Mouse (Mus musculus): Measurements from ENCODE around the gene Slco3a1.

The Slco3a1 gene

GRCm38 (mm10) chr7:74325052-74325451 is 229.5 kb downstream of the Slco3a1 start:
- ATAC-seq (ENCODE audit: insufficient number of reproducible peaks, low FRiP score, low TSS enrichment), result no peak

DNA sequence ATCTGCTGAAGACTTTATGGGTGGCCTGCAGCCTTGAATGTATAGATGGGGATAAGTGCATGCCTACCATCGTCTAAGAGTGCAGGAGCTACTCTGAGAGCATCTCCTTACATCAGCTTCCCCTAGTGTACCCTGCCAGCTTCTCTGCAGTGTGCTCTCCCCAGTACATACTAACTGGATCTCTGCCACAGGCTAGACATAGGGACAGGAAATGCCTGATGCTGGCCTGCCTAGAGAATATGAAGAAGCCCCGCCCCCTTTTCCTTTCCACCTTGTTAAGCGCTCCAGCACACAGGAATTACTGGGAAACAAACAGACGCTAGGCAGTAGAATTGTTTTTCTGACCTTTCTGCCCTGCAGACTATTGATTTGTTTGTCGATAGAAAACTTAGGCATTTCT is 230.9 kb downstream of the Slco3a1 start:
- ATAC-seq (ENCODE audit: insufficient number of reproducible peaks, low FRiP score, low TSS enrichment), result peak; percentile 50; the same call in 1 of the 2 replicates

GRCm38 (mm10) chr7:74323194-74323593 is 231.4 kb downstream of the Slco3a1 start:
- ATAC-seq (ENCODE audit: insufficient number of reproducible peaks, low FRiP score, low TSS enrichment), result no peak

DNA sequence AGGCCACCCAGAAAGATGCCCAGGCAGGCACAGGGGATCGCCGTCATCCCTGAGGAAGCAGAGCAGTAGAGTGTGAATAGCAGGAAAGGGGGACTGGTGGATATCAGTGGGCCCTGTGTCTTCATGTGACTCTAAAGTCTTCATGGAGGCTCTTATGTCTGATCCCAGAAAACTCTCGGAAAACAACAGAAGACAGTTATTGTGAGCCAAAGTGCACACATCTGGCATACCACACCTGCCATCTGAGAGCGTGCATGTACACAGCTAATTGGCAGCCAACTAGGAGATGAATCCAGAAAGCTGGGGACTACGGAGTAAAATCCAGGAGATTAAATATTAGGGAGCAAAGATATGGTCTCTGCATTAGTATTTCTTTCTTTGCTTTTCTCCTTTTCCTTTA is 233.9 kb downstream of the Slco3a1 start:
- ATAC-seq (ENCODE audit: insufficient number of reproducible peaks, low FRiP score, low TSS enrichment), result no peak

DNA sequence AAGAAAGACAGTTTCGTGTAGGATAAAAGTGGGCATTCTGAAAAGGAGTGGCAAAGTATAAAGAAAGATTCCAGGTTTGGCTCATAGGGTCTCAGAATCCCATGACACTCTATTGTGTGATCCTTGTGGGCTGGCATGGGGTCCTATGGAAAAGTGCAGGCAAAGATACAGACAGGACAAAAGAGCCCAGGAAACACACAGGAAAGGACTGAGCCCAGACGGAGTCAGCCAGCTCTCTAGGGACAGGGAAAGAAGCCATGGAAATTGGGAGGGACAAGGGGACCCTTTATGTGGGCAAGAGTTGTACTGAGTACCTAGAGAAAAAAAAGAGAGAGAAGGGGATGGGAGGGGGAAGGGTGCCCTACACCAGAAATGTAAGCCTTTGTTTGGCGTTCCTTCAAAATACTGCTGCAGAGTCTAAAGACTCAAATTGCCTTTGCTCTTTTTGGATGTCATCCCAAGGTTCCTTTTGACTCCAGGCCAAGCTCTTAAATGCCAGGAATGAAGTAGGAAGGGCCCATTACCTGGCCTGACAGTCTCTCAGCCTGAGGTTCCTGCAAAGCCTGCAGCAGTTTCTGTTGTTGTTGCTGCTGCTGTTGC is 238.6 kb downstream of the Slco3a1 start:
- peak; percentile 21; the same call in 1 of the 2 replicates for ATAC-seq (ENCODE audit: insufficient number of reproducible peaks, low FRiP score, low TSS enrichment)

DNA sequence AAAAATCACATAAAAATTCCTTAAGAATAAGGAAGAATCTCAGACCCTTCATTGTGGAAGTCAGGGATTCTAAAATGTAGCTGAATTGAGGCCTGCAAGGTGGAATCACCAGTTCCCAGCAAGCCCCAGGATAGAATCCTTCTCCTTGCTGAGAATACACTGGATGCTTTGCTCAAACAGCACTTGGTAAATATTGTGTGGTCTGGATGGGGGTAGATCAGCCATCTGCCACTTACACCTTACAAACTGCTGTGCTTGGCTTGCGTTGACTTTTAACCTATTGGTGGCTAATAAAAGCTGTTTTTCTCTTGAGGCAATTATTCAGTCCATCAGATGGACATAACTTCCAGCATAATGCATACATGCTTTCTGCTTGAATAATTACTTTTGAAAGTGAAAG is 240.3 kb downstream of the Slco3a1 start:
- ATAC-seq (ENCODE audit: insufficient number of reproducible peaks, low FRiP score, low TSS enrichment), result no peak

DNA sequence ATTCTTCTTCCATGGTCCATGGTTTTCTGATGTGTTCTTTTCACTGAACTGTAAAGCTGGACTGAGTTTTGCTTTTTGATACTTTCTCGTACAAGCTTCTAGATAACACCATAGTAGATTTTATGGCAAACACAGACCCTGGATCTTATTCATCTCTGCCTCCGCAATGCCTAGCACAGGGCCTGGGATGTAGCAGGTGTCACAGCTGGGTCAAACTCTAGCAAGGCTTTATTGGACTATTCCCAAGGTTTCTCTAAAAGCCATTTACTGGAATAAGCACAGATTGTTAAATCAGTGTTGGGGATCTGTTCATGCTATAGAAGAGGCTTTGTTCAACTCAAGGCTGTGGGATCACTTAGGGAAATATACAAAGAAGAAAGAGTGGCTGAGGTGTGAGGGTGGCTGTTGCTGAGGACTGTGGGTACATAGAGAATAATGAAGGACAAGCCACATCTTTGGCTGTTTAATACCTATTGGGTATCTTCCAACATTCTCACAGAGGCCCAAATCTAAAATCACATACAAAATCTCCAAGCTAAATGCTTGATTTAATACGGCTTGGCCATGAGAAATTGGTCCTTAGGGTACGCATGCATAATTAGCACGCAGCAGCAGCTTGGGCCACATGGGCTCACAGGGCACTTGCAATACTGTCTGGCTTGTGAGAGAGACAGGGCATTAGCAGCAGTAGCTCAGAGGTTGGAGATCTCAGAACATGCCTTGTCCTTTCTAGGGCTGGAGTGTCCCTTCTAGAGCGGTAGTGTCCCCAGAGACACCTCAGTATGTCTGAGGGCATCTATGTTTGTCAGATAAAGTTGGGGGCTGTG is 241.1 kb downstream of the Slco3a1 start:
- ATAC-seq (ENCODE audit: insufficient number of reproducible peaks, low FRiP score, low TSS enrichment), result no peak

DNA sequence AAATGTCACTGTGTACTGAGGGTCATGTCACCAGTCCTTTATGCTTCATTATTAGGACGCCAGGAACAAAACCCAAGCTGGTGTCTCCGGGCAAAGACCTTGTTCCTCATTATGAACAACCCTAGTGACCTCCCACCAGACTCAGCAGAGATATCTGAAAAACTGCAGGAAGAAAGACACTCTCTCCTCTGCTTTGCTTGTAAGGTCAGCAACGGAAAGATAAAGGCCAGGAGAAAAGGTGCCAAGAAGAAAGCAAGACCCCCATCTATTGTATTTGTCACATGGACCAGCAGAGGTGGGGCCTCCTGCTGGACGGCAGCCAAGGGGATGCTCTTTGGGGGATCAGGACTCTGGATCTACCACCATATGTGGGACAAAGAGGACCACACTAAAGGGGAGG is 243.0 kb downstream of the Slco3a1 start:
- no peak for ATAC-seq (ENCODE audit: insufficient number of reproducible peaks, low FRiP score, low TSS enrichment)

- ATAC-seq (ENCODE audit: insufficient number of reproducible peaks, low FRiP score, low TSS enrichment), result no peak
These were observed 250.8 kb downstream of the Slco3a1 start for GRCm38 (mm10) chr7:74303611-74304300.

DNA sequence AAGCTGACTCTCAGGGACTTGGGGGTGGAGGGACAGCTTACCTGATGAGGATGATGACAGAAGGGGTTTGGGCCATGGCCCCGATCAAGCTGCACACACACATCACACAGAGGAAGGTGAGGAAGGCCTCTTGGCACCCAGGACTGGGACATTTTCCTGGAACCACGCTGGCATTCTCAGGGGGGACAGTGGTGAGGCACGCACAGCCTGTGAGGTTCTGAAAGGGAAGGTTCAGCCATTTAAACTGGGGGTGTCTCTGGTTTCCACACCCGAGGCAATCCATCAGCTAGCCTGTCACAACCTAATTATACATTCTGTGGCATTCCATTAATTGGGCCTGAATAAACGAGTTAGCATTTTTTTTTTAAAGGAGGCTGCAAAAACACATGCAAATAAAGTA is 251.5 kb downstream of the Slco3a1 start:
- no peak for ATAC-seq (ENCODE audit: insufficient number of reproducible peaks, low FRiP score, low TSS enrichment)

- no peak for ATAC-seq (ENCODE audit: insufficient number of reproducible peaks, low FRiP score, low TSS enrichment)
These were observed 268.0 kb downstream of the Slco3a1 start for GRCm38 (mm10) chr7:74286531-74286930.

- ATAC-seq (ENCODE audit: insufficient number of reproducible peaks, low FRiP score, low TSS enrichment), result 0 out of 2 replicates have a peak, but pooled peaks have one; percentile 26
These were observed 274.2 kb downstream of the Slco3a1 start for GRCm38 (mm10) chr7:74280371-74280770.

DNA sequence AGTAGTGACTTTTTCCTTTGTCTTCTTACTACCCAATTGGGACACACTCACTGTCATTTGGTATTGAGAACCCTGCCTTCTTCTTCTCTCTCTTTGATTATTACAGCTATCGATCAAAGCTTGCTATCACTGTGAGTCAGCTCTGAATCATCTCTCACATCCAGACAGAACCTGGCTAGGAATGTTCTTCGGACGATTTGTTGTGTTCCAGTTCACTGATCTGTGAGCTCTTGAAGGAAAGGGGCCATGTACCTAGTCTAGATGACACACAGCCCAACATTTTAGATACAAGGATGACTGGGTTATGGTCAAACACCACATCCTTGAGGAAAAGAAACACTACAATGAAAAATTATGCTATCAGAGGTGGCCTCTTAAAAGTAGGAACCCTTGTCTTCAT is 275.2 kb downstream of the Slco3a1 start:
- no peak for ATAC-seq (ENCODE audit: insufficient number of reproducible peaks, low FRiP score, low TSS enrichment)

- ATAC-seq (ENCODE audit: insufficient number of reproducible peaks, low FRiP score, low TSS enrichment), result no peak
These were observed 284.5 kb downstream of the Slco3a1 start for GRCm38 (mm10) chr7:74270089-74270394.

DNA sequence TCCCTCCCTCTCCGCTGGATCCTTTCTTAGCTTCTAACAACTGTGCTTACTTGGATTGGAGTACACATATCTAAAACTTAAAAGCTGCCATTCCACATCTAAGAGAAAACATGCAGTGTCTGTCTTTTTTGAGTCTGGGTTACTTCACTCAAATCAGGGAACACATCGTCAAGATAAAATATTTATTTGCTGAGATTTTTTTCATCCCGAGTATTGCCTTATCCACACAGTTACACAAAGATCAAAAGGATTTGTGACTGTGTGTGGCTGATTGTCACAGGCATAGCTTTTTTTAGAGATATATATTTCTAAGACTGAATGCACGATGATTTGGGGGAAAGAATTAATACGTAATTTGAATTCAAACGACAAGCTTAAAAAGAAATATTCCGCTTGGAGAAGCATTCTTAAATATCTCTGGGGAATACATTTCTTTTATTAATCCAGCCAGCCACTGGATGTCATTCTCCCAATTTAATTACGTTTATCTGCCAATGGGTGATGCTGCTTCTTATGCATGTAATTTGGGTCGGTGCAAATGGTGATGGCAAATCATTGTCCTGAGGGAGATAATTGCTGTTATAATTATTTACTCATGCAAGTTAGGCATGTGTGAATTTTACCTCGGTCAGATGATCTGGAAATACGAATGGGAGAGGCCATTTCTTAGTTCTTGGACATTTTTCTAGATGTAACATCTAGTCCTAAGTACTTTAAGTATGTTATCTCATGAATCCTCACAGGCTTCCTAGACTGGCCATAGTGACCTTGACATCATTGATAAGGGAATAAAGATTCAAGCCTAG is 285.1 kb downstream of the Slco3a1 start:
- ATAC-seq (ENCODE audit: insufficient number of reproducible peaks, low FRiP score, low TSS enrichment), result no peak

DNA sequence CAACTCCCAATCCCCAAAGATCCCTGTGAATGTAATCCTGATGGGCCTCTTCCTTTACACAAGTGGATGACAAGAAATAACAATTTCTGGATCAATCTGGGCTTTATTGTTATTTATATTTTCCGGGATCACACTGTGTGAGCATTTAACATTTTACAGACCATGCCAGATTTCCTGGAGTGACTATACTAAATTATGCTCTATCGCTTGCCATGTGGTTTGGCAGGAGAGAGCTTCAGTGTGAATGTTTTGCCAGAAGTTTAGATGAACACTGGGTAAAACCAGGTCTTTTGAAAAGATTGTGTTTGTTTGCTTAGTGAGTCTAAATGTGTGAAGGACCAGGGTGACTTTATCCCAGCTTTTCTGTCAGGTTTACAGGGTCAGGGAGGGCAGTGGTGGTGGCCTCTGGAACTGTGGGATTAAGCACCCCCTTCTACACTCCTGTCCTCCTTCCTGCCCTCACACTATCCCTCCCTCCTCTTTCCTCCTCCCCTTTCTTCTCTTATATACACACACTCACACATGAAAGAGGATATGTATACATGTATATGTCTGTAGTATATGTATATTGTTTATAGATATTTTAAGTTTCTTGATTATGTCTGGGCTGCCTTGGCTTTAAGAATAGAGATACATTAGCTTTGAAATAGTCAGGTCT is 287.9 kb downstream of the Slco3a1 start:
- ATAC-seq (ENCODE audit: insufficient number of reproducible peaks, low FRiP score, low TSS enrichment), result no peak

GRCm38 (mm10) chr7:74256291-74256690 is 298.3 kb downstream of the Slco3a1 start:
- no peak for ATAC-seq (ENCODE audit: insufficient number of reproducible peaks, low FRiP score, low TSS enrichment)

DNA sequence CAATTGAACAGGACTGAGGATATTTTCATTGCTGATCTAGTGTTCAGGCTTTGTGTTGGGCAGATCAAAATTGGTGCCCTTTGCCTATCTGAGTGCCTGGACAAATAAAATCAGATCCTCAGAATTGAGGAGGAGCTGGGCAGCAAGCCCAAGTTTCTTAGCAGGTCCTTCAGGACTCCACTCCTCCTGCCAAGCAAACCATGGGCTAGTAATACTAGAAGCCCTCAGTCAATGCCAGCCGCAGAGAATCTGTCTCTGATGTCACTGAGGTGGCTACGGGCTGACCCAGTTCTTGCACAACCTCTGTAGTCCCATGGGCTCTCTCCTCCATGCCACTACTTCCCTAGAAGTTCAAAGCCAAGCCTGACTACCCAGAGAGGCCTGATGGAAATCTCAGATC is 302.5 kb downstream of the Slco3a1 start:
- ATAC-seq (ENCODE audit: insufficient number of reproducible peaks, low FRiP score, low TSS enrichment), result no peak

GRCm38 (mm10) chr7:74241236-74241635 is 313.3 kb downstream of the Slco3a1 start:
- ATAC-seq (ENCODE audit: insufficient number of reproducible peaks, low FRiP score, low TSS enrichment), result no peak

- no peak for ATAC-seq (ENCODE audit: insufficient number of reproducible peaks, low FRiP score, low TSS enrichment)
These were observed 314.0 kb downstream of the Slco3a1 start for GRCm38 (mm10) chr7:74240459-74241172.

Measured in cerebellum, adult (tissue).